Mouse (Mus musculus): ENCODE measurements at regions not wholly inside any gene's neighbourhood (a gene's known extent, or its start where the extent isn't known, plus 50 kb on each side); places are given as distances from the start of the nearest gene placed in this dataset.

- H3K4me2 ChIP-seq (ENCODE audit: low read depth) = no peak overlapping the region
- 50% methylated on average over 4 of the region's 4 CpGs for WGBS (ENCODE audit: insufficient replicate concordance)
- no peak for DNase-seq (ENCODE audit: low read depth in 3 of 3, low spot score in 3 of 3)
- no peaks in the 10 kb centered on the region for H3K27me3 ChIP-seq (ENCODE audit: control insufficient read depth, insufficient read depth, low read length)
- no peak overlapping the region for H3K9ac ChIP-seq (replicated peaks)
- H3K9me3 ChIP-seq (ENCODE audit: control insufficient read depth, low read length) = no peaks in the 10 kb centered on the region
- no peak for TF ChIP-seq CTCF (IDR thresholded peaks at IDR 0.05; ENCODE audit: low read depth)
- TF ChIP-seq EP300 (IDR thresholded peaks at IDR 0.05; ENCODE audit: low read depth) = no peak
- no peak overlapping the region for H3K27ac ChIP-seq
- no peak overlapping the region for H3K4me3 ChIP-seq (ENCODE audit: insufficient read depth in 1 of 2, low read depth in 2 of 2, low read length in 2 of 2)
- peaks cover 0 to 7% of the 10 kb centered on the region in 2 experiments; a peak in 2 of 4 replicates for H3K4me1 ChIP-seq (replicated peaks; ENCODE audit: control insufficient read depth in 2 of 2, insufficient read depth in 2 of 2, low read length in 1 of 2)
- ATAC-seq (ENCODE audit: insufficient read depth) = no peak
- no peaks in the 10 kb centered on the region for H3K36me3 ChIP-seq (replicated peaks; ENCODE audit: control insufficient read depth, insufficient read depth, low read depth)
These were observed 73.9 kb upstream of the Klf7 start for GRCm38 (mm10) chr1:64195970-64196491.

GRCm38 (mm10) chr1:64195294-64195693 is 73.2 kb upstream of the Klf7 start:
- no peak overlapping the region for H3K9ac ChIP-seq (replicated peaks)
- peaks cover 0 to 7% of the 10 kb centered on the region in 2 experiments; a peak in 2 of 4 replicates for H3K4me1 ChIP-seq (replicated peaks; ENCODE audit: control insufficient read depth in 2 of 2, insufficient read depth in 2 of 2, low read length in 1 of 2)
- H3K4me3 ChIP-seq (ENCODE audit: insufficient read depth in 1 of 2, low read depth in 2 of 2, low read length in 2 of 2) = no peak overlapping the region
- 22% methylated on average over 4 of the region's 4 CpGs for WGBS (ENCODE audit: insufficient replicate concordance)
- no peaks in the 10 kb centered on the region for H3K9me3 ChIP-seq (ENCODE audit: control insufficient read depth, low read length)
- no peak for ATAC-seq (ENCODE audit: insufficient read depth)
- H3K27ac ChIP-seq = no peak overlapping the region
- no peak for DNase-seq (ENCODE audit: low read depth in 3 of 3, low spot score in 3 of 3)
- no peaks in the 10 kb centered on the region for H3K27me3 ChIP-seq (ENCODE audit: control insufficient read depth, insufficient read depth, low read length)
- no peak for TF ChIP-seq CTCF (IDR thresholded peaks at IDR 0.05; ENCODE audit: low read depth)
- no peak for TF ChIP-seq EP300 (IDR thresholded peaks at IDR 0.05; ENCODE audit: low read depth)
- H3K36me3 ChIP-seq (replicated peaks; ENCODE audit: control insufficient read depth, insufficient read depth, low read depth) = no peaks in the 10 kb centered on the region
- no peak overlapping the region for H3K4me2 ChIP-seq (ENCODE audit: low read depth)

- DNase-seq (ENCODE audit: low read depth in 3 of 3, low spot score in 3 of 3) (no peak), ATAC-seq (ENCODE audit: insufficient read depth) (no peak)
- Histone ChIP-seq H3K4me1 (replicated peaks; ENCODE audit: control insufficient read depth in 2 of 2, insufficient read depth in 2 of 2, low read length in 1 of 2) (peaks cover 0 to 7% of the 10 kb centered on the region in 2 experiments; a peak in 2 of 4 replicates), H3K27ac (no peak overlapping the region), H3K4me2 (ENCODE audit: low read depth) (no peak overlapping the region), H3K36me3 (replicated peaks; ENCODE audit: control insufficient read depth, insufficient read depth, low read depth) (no peaks in the 10 kb centered on the region), H3K9me3 (ENCODE audit: control insufficient read depth, low read length) (no peaks in the 10 kb centered on the region), H3K27me3 (ENCODE audit: control insufficient read depth, insufficient read depth, low read length) (no peaks in the 10 kb centered on the region), H3K4me3 (ENCODE audit: insufficient read depth in 1 of 2, low read depth in 2 of 2, low read length in 2 of 2) (no peak overlapping the region), H3K9ac (replicated peaks) (no peak overlapping the region)
- TF ChIP-seq CTCF (IDR thresholded peaks at IDR 0.05; ENCODE audit: low read depth) = no peak
- no peak for TF ChIP-seq EP300 (IDR thresholded peaks at IDR 0.05; ENCODE audit: low read depth)
- 32% methylated on average over 13 of the region's 13 CpGs for WGBS (ENCODE audit: insufficient replicate concordance)
These were observed 71.2 kb upstream of the Klf7 start for GRCm38 (mm10) chr1:64193150-64193838.

GRCm38 (mm10) chr1:64192736-64193135 is 70.7 kb upstream of the Klf7 start:
- H3K9ac ChIP-seq (replicated peaks) = no peak overlapping the region
- no peak overlapping the region for H3K4me2 ChIP-seq (ENCODE audit: low read depth)
- H3K27me3 ChIP-seq (ENCODE audit: control insufficient read depth, insufficient read depth, low read length) = no peaks in the 10 kb centered on the region
- WGBS (ENCODE audit: insufficient replicate concordance) = 51% methylated on average over 3 of the region's 3 CpGs
- no peaks in the 10 kb centered on the region for H3K36me3 ChIP-seq (replicated peaks; ENCODE audit: control insufficient read depth, insufficient read depth, low read depth)
- no peak overlapping the region for H3K27ac ChIP-seq
- no peak for ATAC-seq (ENCODE audit: insufficient read depth)
- no peak overlapping the region for H3K4me3 ChIP-seq (ENCODE audit: insufficient read depth in 1 of 2, low read depth in 2 of 2, low read length in 2 of 2)
- H3K9me3 ChIP-seq (ENCODE audit: control insufficient read depth, low read length) = no peaks in the 10 kb centered on the region
- no peak for DNase-seq (ENCODE audit: low read depth in 3 of 3, low spot score in 3 of 3)
- TF ChIP-seq CTCF (IDR thresholded peaks at IDR 0.05; ENCODE audit: low read depth) (no peak), EP300 (IDR thresholded peaks at IDR 0.05; ENCODE audit: low read depth) (no peak)
- H3K4me1 ChIP-seq (replicated peaks; ENCODE audit: control insufficient read depth in 2 of 2, insufficient read depth in 2 of 2, low read length in 1 of 2) = peaks cover 0 to 7% of the 10 kb centered on the region in 2 experiments; a peak in 2 of 4 replicates
